Mouse (Mus musculus): ENCODE results near the gene Clec4d. TPM values are rescaled to one million over a fixed set of nuclear protein-coding genes. Genes with fewer than 3 reads are reported as not detected.

Gene Clec4d
- 0.77 and 0.84 TPM in 2 replicates for polyA plus RNA-seq (2012; ENCODE audit: low replicate concordance)

DNA sequence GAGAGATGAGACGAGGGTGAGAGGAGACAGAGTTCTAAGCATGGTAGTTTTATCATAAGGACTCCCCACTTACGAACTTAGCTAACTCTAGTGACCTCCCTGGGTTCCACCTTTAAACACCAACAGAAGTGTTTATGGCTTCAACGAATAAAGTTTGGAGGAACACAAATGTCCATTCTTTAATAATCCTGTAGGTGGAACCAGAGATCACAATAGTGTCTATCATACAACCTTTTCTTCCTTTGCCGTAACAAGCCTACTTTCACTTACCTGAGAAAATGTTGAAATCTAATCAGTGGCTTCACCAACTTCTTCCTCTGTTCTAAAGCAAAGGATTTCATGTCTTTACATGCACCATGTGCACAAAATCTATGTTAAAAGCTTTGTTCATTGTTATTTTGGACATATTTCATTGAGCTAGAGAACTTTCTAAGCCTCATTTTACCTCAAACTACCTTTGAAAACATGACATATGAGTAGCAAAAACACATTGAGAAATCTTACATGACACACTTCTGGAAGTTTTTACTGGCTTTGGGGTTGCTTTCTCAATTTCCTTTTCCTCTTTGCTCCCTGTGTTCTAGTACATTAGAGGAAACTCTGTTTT lies at the start of gene Clec4d:
TSS of gene Clec4d (plus strand) at position 557 of the 607 bp plus-strand sequence.

DNA sequence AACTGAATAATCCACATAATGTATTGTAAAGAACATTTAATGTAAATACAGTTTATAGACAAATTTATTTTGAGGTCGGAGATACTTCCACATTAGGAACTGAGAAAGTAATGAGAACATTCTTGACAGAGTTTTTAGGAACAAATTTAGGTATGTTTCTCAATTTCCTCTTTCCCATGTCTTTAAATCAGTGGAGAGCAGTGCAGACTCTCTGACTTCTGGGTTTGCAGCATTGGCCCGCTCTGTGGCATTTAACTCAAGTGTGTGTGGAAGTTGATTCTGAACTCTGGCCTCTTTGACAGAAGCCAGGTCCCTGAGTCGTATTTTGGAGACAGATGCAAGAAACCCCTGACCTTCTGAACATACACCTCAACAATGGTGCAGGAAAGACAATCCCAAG lies 32.3 kb upstream of the Clec4d start, which contains the start of gene Clec4n:
TSS of gene Clec4n (plus strand) at position 200 of the 400 bp plus-strand sequence.

DNA sequence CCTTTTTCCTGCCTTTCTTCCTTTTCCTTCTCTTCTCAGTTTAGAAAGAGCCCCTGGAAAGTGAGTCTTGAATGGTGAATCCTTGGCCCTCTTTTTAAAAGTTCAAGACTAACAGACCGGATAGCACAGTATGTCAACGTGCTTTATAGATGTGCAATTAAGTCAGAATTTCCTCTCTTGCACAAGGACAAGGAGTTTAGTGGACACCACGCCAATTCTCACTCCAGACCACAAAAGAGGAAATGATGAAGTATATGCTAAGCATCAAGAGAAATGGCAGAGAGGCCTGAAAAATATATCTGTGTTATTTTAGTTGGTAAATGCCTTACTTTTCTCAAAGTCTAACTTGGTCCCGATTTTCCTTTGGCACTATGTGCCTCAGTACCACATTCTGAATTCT lies 27.8 kb downstream of the Clec4d start, which contains the start of gene Clec4e:
TSS of gene Clec4e (minus strand) at position 118 of the 400 bp plus-strand sequence.

DNA sequence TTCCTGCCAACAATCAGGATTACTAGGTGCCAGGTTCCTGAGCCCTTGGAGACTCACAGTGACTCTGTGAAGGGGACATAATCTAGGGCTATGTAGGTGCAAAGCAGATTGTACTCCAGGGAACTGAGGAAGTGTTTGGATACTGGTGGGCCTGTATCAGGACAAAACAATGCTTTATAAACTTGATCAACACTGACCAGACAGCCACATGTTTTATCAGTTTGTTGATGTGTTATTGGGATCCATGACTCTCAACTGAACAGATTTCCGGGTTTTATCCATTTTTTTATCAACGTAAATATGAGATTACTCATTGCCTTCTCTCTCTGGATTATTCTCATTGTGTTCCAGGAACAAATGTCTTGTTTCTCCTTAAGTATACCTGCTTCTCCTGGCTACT lies 46.1 kb downstream of the Clec4d start, which contains the start of gene Vmn2r19:
TSS of gene Vmn2r19 (plus strand) at position 301 of the 400 bp plus-strand sequence.

Other genes starting within 250 kb of the Clec4d start
- 0.51 TPM in 1 of 2 replicates, not detected in the other for gene Clec4b1, start 212.1 kb upstream of the Clec4d start, polyA plus RNA-seq (2012; ENCODE audit: low replicate concordance)
- gene Clec4a2, start 155.7 kb upstream of the Clec4d start, polyA plus RNA-seq (2012; ENCODE audit: low replicate concordance) = 15.8 and 16.7 TPM in 2 replicates
- not detected in 2 replicates for gene Clec4b2, start 89.2 kb upstream of the Clec4d start, polyA plus RNA-seq (2012; ENCODE audit: low replicate concordance)
- 2.1 and 8.8 TPM in 2 replicates for gene Clec4n, start 32.3 kb upstream of the Clec4d start, polyA plus RNA-seq (2012; ENCODE audit: low replicate concordance)
- 0.35 and 0.78 TPM in 2 replicates for gene Clec4e, start 27.8 kb downstream of the Clec4d start, polyA plus RNA-seq (2012; ENCODE audit: low replicate concordance)
- not detected in 2 replicates for gene Vmn2r19, start 46.2 kb downstream of the Clec4d start, polyA plus RNA-seq (2012; ENCODE audit: low replicate concordance)
- not detected in 2 replicates for gene Vmn2r20, start 156.0 kb downstream of the Clec4d start, polyA plus RNA-seq (2012; ENCODE audit: low replicate concordance)

Measured in hematopoietic multipotent progenitor cell, adult 10-12 weeks (in vitro differentiated cells).